Mouse (Mus musculus) embryonic facial prominence, embryonic 15.5 days (tissue): ENCODE results near the gene Traf7. TPM values are rescaled to one million over a fixed set of nuclear protein-coding genes. Genes with fewer than 3 reads are reported as not detected.

ENCODE experiments used
- ATAC-seq: fragments of 200-750 bp; cut with Nextera tagmentation; 2 replicates; pipeline ENCODE4 v1.8.0; 2017; ENCODE audit warnings: low read depth, moderate TSS enrichment; ENCODE audit not compliant: insufficient number of reproducible peaks, low FRiP score, low TSS enrichment
- H3K27ac ChIP-seq: fragments of 300-500 bp; sonication (generic); replicated peaks from 2 replicates; pipeline ENCODE4 v1.5.1; 2015; ENCODE audit warnings: mild to moderate bottlenecking, inconsistent platforms
- H3K27me3 ChIP-seq: fragments of 300-500 bp; sonication (generic); 2 replicates; pipeline ENCODE4 v1.6.1; 2015; ENCODE audit warnings: inconsistent platforms
- H3K36me3 ChIP-seq: fragments of 300-500 bp; sonication (generic); 2 replicates; pipeline ENCODE4 v1.6.1; 2015; ENCODE audit warnings: mild to moderate bottlenecking, inconsistent platforms
- H3K4me1 ChIP-seq: fragments of 300-500 bp; sonication (generic); 2 replicates; pipeline ENCODE4 v1.6.1; 2015; ENCODE audit warnings: inconsistent platforms
- H3K4me2 ChIP-seq: fragments of 300-500 bp; sonication (generic); replicated peaks from 2 replicates; pipeline ENCODE4 v1.6.1; 2015; ENCODE audit warnings: mild to moderate bottlenecking, inconsistent platforms
- H3K4me3 ChIP-seq: fragments of 300-500 bp; sonication (generic); replicated peaks from 2 replicates; pipeline ENCODE4 v1.5.1; 2015; ENCODE audit warnings: mild to moderate bottlenecking, inconsistent platforms
- H3K9ac ChIP-seq: fragments of 300-500 bp; sonication (generic); 2 replicates; pipeline ENCODE4 v1.6.1; 2015; ENCODE audit warnings: inconsistent platforms
- H3K9me3 ChIP-seq: fragments of 300-500 bp; sonication (generic); replicated peaks from 2 replicates; pipeline ENCODE4 v1.6.1; 2016; ENCODE audit warnings: inconsistent platforms
- WGBS: fragments of 180-500 bp; shearing (Covaris S2); methylation state at CpG from one replicate; pipeline ENCODE4 v1.1.7; 2015; 5-methylcytosine and 5-hydroxymethylcytosine counted together
- polyA plus RNA-seq: library from polyadenylated mRNA; unstranded; fragments of >200 nt; fragmentation: Nextera tagmentation; extraction: Ambion mirVana; gene quantifications from 2 replicates; pipeline ENCODE4 v1.2.1, GENCODE M21; 2015

Gene Traf7
- 92.8 and 95.7 TPM in 2 replicates for polyA plus RNA-seq

GRCm38 (mm10) chr17:24527723-24528559, at the start of gene Traf7:
Traf7 (minus strand) TSS chr17:24527938.
- peaks cover 66% of the 10 kb centered on the region for H3K4me1 ChIP-seq
- peak within 1 kb of the TSS; percentile 89 for H3K4me3 ChIP-seq
- H3K9me3 ChIP-seq: no peaks in the 10 kb centered on the region
- peaks cover 10% of the 10 kb centered on the region; the same call in 1 of the 2 replicates for H3K36me3 ChIP-seq
- no peaks in the 10 kb centered on the region for H3K27me3 ChIP-seq
- under 1% methylated on average over 40 of the region's 40 CpGs for WGBS
- peak within 1 kb of the TSS; percentile 64 for H3K4me2 ChIP-seq
- H3K27ac ChIP-seq: peak within 1 kb of the TSS; percentile 92
- peak; percentile 98 for ATAC-seq
- peak within 1 kb of the TSS; percentile 97 for H3K9ac ChIP-seq

DNA sequence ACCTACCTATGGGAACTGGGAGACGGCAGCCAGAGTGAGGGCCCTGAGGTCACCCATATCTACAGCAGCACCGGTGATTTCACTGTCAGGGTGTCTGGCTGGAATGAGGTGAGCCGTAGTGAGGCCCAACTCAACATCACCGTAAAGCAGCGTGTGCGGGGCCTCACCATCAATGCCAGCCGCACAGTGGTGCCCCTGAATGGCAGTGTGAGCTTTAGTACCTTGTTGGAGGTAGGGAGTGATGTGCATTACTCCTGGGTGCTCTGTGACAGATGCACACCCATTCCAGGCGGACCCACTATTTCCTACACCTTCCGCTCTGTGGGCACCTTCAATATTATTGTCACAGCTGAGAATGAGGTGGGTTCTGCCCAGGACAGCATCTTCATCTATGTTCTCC, 46.1 kb upstream of the Traf7 start:
- Histone ChIP-seq H3K9ac (no peak overlapping the region), H3K36me3 (peaks cover 98% of the 10 kb centered on the region), H3K9me3 (no peaks in the 10 kb centered on the region), H3K27me3 (no peaks in the 10 kb centered on the region), H3K4me3 (no peak overlapping the region), H3K4me1 (no peaks in the 10 kb centered on the region), H3K4me2 (no peak overlapping the region), H3K27ac (no peak overlapping the region)
- 94% methylated on average over 9 of the region's 9 CpGs for WGBS
- no peak for ATAC-seq

- H3K27ac ChIP-seq: no peak overlapping the region
- H3K4me3 ChIP-seq: no peak overlapping the region
- H3K36me3 ChIP-seq: peaks cover 98% of the 10 kb centered on the region
- no peak overlapping the region for H3K4me2 ChIP-seq
- no peak for ATAC-seq
- H3K4me1 ChIP-seq: no peaks in the 10 kb centered on the region
- H3K9me3 ChIP-seq: no peaks in the 10 kb centered on the region
- WGBS: 95% methylated on average over 12 of the region's 12 CpGs
- H3K9ac ChIP-seq: no peak overlapping the region
- no peaks in the 10 kb centered on the region for H3K27me3 ChIP-seq
Measured at GRCm38 (mm10) chr17:24572651-24573245, 45.0 kb upstream of the Traf7 start.

- Histone ChIP-seq H3K9ac (no peak overlapping the region), H3K27ac (no peak overlapping the region), H3K36me3 (peaks cover 93% of the 10 kb centered on the region), H3K27me3 (no peaks in the 10 kb centered on the region), H3K9me3 (no peaks in the 10 kb centered on the region), H3K4me3 (no peak overlapping the region), H3K4me2 (no peak overlapping the region), H3K4me1 (peaks cover 14% of the 10 kb centered on the region)
- no peak for ATAC-seq
- WGBS: 89% methylated on average over 4 of the region's 4 CpGs
Measured at GRCm38 (mm10) chr17:24569837-24570236, 42.1 kb upstream of the Traf7 start.

DNA sequence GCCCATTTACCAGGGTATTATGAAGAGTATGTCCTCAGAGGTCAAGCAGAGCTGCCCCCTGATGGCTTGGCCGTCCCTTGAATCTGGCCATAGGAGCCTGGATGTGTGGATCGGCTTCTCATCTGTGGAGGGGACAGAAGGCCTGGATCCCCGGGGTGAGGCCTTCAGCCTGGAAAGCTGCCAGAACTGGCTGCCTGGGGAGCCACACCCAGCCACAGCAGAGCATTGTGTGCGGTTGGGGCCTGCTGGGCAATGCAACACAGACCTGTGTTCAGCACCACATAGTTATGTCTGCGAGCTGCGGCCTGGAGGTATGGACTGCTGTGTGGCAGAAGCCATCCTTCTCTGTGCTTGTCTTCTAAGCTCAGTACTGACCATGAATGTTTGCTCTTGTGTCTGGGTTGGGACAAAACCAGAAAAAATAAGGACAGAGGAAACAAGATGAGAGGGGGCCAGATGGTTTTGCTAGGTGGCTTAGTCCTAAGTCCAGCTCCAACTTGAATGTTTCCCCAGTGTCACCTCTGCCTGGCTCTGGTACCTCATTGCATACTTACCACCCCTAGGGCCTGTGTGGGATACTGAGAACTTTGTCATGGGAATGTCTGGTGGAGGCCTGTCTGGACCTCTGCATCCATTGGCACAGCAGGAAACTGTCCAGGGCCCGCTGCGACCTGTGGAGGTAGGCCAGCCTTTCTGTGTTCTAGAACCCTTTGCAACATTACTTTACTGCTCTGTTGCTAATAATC, 39.5 kb upstream of the Traf7 start:
- Histone ChIP-seq H3K4me3 (no peak overlapping the region), H3K36me3 (peaks cover 68% of the 10 kb centered on the region), H3K27ac (peak overlapping the region; percentile 22; the same call in 1 of the 2 replicates), H3K9ac (no peak overlapping the region), H3K9me3 (no peaks in the 10 kb centered on the region), H3K4me1 (peaks cover 14% of the 10 kb centered on the region), H3K27me3 (no peaks in the 10 kb centered on the region), H3K4me2 (no peak overlapping the region)
- 50% methylated on average over 8 of the region's 8 CpGs for WGBS
- peak; percentile 68 for ATAC-seq

- H3K4me3 ChIP-seq: no peak overlapping the region
- peaks cover 14% of the 10 kb centered on the region for H3K4me1 ChIP-seq
- 0 out of 2 replicates have a peak, but pooled peaks have one; percentile 12 for ATAC-seq
- no peak overlapping the region for H3K27ac ChIP-seq
- H3K27me3 ChIP-seq: no peaks in the 10 kb centered on the region
- WGBS: 64% methylated on average over 3 of the region's 3 CpGs
- H3K36me3 ChIP-seq: peaks cover 54% of the 10 kb centered on the region
- no peak overlapping the region for H3K9ac ChIP-seq
- no peak overlapping the region for H3K4me2 ChIP-seq
- no peaks in the 10 kb centered on the region for H3K9me3 ChIP-seq
Measured at GRCm38 (mm10) chr17:24565792-24566191, 38.1 kb upstream of the Traf7 start.

DNA sequence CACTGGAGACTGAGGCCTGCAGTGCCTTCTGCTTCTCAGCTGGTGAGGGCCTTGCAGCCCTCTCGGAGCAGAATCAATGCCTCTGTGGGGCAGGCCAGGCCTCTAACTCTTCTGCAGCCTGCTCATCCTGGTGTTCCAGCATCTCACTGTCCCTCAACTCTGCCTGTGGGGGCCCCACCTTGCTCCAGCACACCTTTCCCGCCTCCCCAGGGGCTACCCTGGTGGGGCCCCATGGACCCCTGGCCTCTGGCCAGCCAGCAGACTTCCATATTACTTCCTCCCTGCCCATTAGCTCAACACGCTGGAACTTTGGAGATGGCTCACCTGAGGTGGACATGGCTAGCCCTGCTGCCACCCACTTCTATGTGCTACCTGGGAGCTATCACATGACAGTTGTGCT, 37.4 kb upstream of the Traf7 start:
- ATAC-seq: no peak
- 86% methylated on average over 3 of the region's 3 CpGs for WGBS
- peaks cover 47% of the 10 kb centered on the region for H3K36me3 ChIP-seq

DNA sequence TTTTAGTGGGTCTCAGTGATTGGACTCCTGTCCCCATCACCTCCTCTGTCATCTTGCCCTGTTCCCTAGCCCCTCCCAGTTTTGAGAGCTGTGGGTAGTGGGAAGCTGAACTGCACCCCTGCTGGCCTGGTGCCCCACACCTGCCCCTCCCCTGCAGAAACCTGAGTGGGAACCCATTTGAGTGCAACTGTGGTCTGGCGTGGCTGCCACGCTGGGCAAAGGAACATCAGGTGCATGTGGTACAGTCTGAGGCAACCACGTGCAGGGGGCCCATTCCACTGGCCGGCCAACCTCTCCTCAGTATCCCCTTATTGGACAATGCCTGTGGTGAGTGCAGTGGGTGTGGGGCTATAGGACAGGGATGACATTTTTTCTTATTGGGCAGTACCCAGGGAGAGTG, 36.7 kb upstream of the Traf7 start:
- Histone ChIP-seq H3K36me3 (peaks cover 40% of the 10 kb centered on the region), H3K27me3 (no peaks in the 10 kb centered on the region), H3K27ac (no peak overlapping the region), H3K9me3 (no peaks in the 10 kb centered on the region), H3K9ac (no peak overlapping the region), H3K4me3 (no peak overlapping the region), H3K4me2 (no peak overlapping the region), H3K4me1 (peaks cover 21% of the 10 kb centered on the region)
- 86% methylated on average over 4 of the region's 4 CpGs for WGBS
- no peak for ATAC-seq

More for the DNA sequence above, 37.4 kb upstream of the Traf7 start:
- Histone ChIP-seq H3K4me2 (no peak overlapping the region), H3K9me3 (no peaks in the 10 kb centered on the region), H3K27me3 (no peaks in the 10 kb centered on the region), H3K4me1 (peaks cover 19% of the 10 kb centered on the region), H3K4me3 (no peak overlapping the region), H3K9ac (no peak overlapping the region), H3K27ac (no peak overlapping the region)

GRCm38 (mm10) chr17:24563638-24564037, 35.9 kb upstream of the Traf7 start:
- no peak overlapping the region for H3K9ac ChIP-seq
- peaks cover 32% of the 10 kb centered on the region for H3K36me3 ChIP-seq
- no peaks in the 10 kb centered on the region for H3K9me3 ChIP-seq
- no peaks in the 10 kb centered on the region for H3K27me3 ChIP-seq
- no peak overlapping the region for H3K4me3 ChIP-seq
- 83% methylated on average over 5 of the region's 5 CpGs for WGBS
- no peak overlapping the region for H3K4me2 ChIP-seq
- no peak overlapping the region for H3K27ac ChIP-seq
- no peak for ATAC-seq
- H3K4me1 ChIP-seq: peaks cover 29% of the 10 kb centered on the region

- peaks cover 42% of the 10 kb centered on the region for H3K4me1 ChIP-seq
- H3K4me2 ChIP-seq: no peak overlapping the region
- ATAC-seq: no peak
- WGBS: 90% methylated on average over 2 of the region's 2 CpGs
- no peaks in the 10 kb centered on the region for H3K9me3 ChIP-seq
- no peaks in the 10 kb centered on the region for H3K27me3 ChIP-seq
- no peak overlapping the region for H3K9ac ChIP-seq
- H3K4me3 ChIP-seq: no peak overlapping the region
- no peak overlapping the region for H3K27ac ChIP-seq
- peaks cover 17% of the 10 kb centered on the region for H3K36me3 ChIP-seq
Measured at GRCm38 (mm10) chr17:24561592-24561991, 33.9 kb upstream of the Traf7 start.
